Mouse (Mus musculus) embryonic facial prominence, embryonic 13.5 days (tissue): Measurements from ENCODE around the gene Dnase1l3. TPM values are rescaled to one million over a fixed set of nuclear protein-coding genes. Genes with fewer than 3 reads are reported as not detected.

ENCODE experiments used
- ATAC-seq: fragments of 200-750 bp; cut with Nextera tagmentation; 2 replicates; pipeline ENCODE4 v1.8.0; 2017; ENCODE audit warnings: low read depth; ENCODE audit not compliant: insufficient number of reproducible peaks, insufficient read depth, low FRiP score, low TSS enrichment
- H3K27ac ChIP-seq: fragments of 300-500 bp; sonication (generic); 2 replicates; pipeline ENCODE4 v1.5.1; 2015; ENCODE audit warnings: moderate library complexity, mild to moderate bottlenecking, inconsistent platforms
- H3K27me3 ChIP-seq: fragments of 300-500 bp; sonication (generic); 2 replicates; pipeline ENCODE4 v1.6.1; 2015; ENCODE audit warnings: mild to moderate bottlenecking, inconsistent platforms
- H3K36me3 ChIP-seq: fragments of 300-500 bp; sonication (generic); 2 replicates; pipeline ENCODE4 v1.6.1; 2015; ENCODE audit warnings: mild to moderate bottlenecking, inconsistent platforms
- H3K4me1 ChIP-seq: fragments of 300-500 bp; sonication (generic); 2 replicates; pipeline ENCODE4 v1.6.1; 2015; ENCODE audit warnings: inconsistent platforms
- H3K4me2 ChIP-seq: fragments of 300-500 bp; sonication (generic); 2 replicates; pipeline ENCODE4 v1.6.1; 2015; ENCODE audit warnings: moderate library complexity, mild to moderate bottlenecking, inconsistent platforms
- H3K4me3 ChIP-seq: fragments of 300-500 bp; sonication (generic); 2 replicates; pipeline ENCODE4 v1.5.1; 2015; ENCODE audit warnings: mild to moderate bottlenecking, inconsistent platforms
- H3K9ac ChIP-seq: fragments of 300-500 bp; sonication (generic); 2 replicates; pipeline ENCODE4 v1.6.1; 2015; ENCODE audit warnings: mild to moderate bottlenecking, inconsistent platforms
- H3K9me3 ChIP-seq: fragments of 300-500 bp; sonication (generic); 2 replicates; pipeline ENCODE4 v1.6.1; 2016; ENCODE audit warnings: inconsistent platforms
- whole genome bisulfite sequencing: fragments of 180-500 bp; shearing (Covaris S2); methylation state at CpG from one replicate; pipeline ENCODE4 v1.1.7; 2015; ENCODE audit warnings: mixed read lengths; 5-methylcytosine and 5-hydroxymethylcytosine counted together
- polyA plus RNA-seq: library from polyadenylated mRNA; unstranded; fragments of >200 nt; fragmentation: Nextera tagmentation; extraction: Ambion mirVana; gene quantifications from 2 replicates; pipeline ENCODE4 v1.2.1, GENCODE M21; 2015

The Dnase1l3 gene
- polyA plus RNA-seq, result 0.10 and 0.15 TPM in 2 replicates

GRCm38 (mm10) chr14:7994271-7994767 lies at the start of gene Dnase1l3:
TSS of gene Dnase1l3 (minus strand) at chr14:7994573.
- ATAC-seq, result no peak
- H3K9ac ChIP-seq, result no peak within 1 kb of the TSS
- 69% methylated on average over 8 of the region's 8 CpGs for WGBS
- H3K4me3 ChIP-seq, result no peak within 1 kb of the TSS
- no peaks in the 10 kb centered on the region for H3K9me3 ChIP-seq
- peaks cover 4% of the 10 kb centered on the region; the same call in 1 of the 2 replicates for H3K4me1 ChIP-seq
- H3K27ac ChIP-seq, result no peak within 1 kb of the TSS
- H3K4me2 ChIP-seq, result no peak within 1 kb of the TSS
- no peaks in the 10 kb centered on the region for H3K36me3 ChIP-seq
- peaks cover 4% of the 10 kb centered on the region for H3K27me3 ChIP-seq

GRCm38 (mm10) chr14:8042577-8042976 lies 48.2 kb upstream of the Dnase1l3 start:
- Histone ChIP-seq H3K27ac (no peak overlapping the region), H3K4me1 (no peaks in the 10 kb centered on the region), H3K4me3 (no peak overlapping the region), H3K9me3 (no peaks in the 10 kb centered on the region), H3K9ac (no peak overlapping the region), H3K36me3 (peaks cover 50% of the 10 kb centered on the region), H3K4me2 (no peak overlapping the region), H3K27me3 (no peaks in the 10 kb centered on the region)
- ATAC-seq, result no peak
- 94% methylated on average over 9 of the region's 9 CpGs for WGBS

- H3K9me3 ChIP-seq, result no peaks in the 10 kb centered on the region
- no peak overlapping the region for H3K27ac ChIP-seq
- H3K27me3 ChIP-seq, result no peaks in the 10 kb centered on the region
- 86% methylated on average over 2 of the region's 2 CpGs for WGBS
- peaks cover 45% of the 10 kb centered on the region for H3K36me3 ChIP-seq
- no peak overlapping the region for H3K4me2 ChIP-seq
- no peaks in the 10 kb centered on the region for H3K4me1 ChIP-seq
- ATAC-seq, result no peak
- H3K9ac ChIP-seq, result no peak overlapping the region
- H3K4me3 ChIP-seq, result no peak overlapping the region
Measured at GRCm38 (mm10) chr14:8042120-8042519, 47.7 kb upstream of the Dnase1l3 start.

DNA sequence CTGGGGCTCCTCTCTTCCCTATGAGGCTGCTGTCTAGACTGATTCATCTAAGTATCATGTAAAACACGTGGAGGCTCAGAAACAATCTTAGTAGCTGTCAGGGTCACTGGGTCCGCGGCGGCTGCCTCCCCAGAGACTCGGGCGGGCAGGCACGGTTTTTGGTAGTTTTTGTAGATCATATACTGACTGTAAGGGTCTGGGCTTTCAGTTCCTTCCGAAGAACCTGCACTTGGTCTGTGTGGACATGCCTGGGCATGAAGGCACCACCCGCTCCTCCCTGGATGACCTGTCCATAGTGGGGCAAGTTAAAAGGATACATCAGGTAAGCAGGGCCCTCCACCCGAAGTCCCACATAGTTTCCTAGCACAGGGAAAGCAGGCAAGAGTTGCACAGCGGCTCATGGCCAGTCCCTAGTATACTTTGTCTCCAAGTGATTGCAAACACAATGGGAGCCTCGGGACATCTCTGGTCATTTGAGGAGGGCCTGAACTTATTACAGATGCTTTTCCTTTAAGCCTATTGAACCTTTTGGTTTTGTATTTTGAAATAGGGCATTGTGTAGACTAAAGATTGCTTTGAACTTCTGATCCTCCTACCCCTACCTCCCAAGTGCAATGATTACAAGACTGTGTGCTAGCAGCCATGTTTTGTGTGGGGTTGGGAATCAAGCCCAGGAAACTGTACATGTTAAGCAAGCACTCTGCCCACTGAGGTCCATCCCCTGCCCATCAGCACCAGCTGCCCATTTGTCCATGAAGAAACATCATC lies 46.7 kb upstream of the Dnase1l3 start:
- no peak overlapping the region for H3K4me3 ChIP-seq
- H3K27me3 ChIP-seq, result no peaks in the 10 kb centered on the region
- no peak overlapping the region for H3K9ac ChIP-seq
- no peaks in the 10 kb centered on the region for H3K4me1 ChIP-seq
- peaks cover 37% of the 10 kb centered on the region for H3K36me3 ChIP-seq
- H3K9me3 ChIP-seq, result no peaks in the 10 kb centered on the region
- no peak for ATAC-seq
- no peak overlapping the region for H3K4me2 ChIP-seq
- 85% methylated on average over 12 of the region's 12 CpGs for WGBS
- no peak overlapping the region for H3K27ac ChIP-seq

- H3K4me3 ChIP-seq, result no peak overlapping the region
Measured at GRCm38 (mm10) chr14:8040179-8040578, 45.8 kb upstream of the Dnase1l3 start.

GRCm38 (mm10) chr14:8038791-8039448 lies 44.5 kb upstream of the Dnase1l3 start:
- Histone ChIP-seq H3K4me1 (no peaks in the 10 kb centered on the region), H3K27ac (no peak overlapping the region), H3K27me3 (no peaks in the 10 kb centered on the region), H3K9ac (no peak overlapping the region), H3K36me3 (peaks cover 25% of the 10 kb centered on the region), H3K4me2 (no peak overlapping the region), H3K9me3 (no peaks in the 10 kb centered on the region), H3K4me3 (no peak overlapping the region)
- WGBS, result 78% methylated on average over 7 of the region's 7 CpGs
- ATAC-seq, result no peak

More at GRCm38 (mm10) chr14:8040179-8040578, 45.8 kb upstream of the Dnase1l3 start:
- Histone ChIP-seq H3K9ac (no peak overlapping the region), H3K36me3 (peaks cover 32% of the 10 kb centered on the region), H3K4me2 (no peak overlapping the region), H3K9me3 (no peaks in the 10 kb centered on the region), H3K4me1 (no peaks in the 10 kb centered on the region), H3K27me3 (no peaks in the 10 kb centered on the region), H3K27ac (no peak overlapping the region)
- no peak for ATAC-seq
- 80% methylated on average over 3 of the region's 3 CpGs for WGBS

GRCm38 (mm10) chr14:8038150-8038549 lies 43.8 kb upstream of the Dnase1l3 start:
- Histone ChIP-seq H3K4me1 (no peaks in the 10 kb centered on the region), H3K36me3 (peaks cover 22% of the 10 kb centered on the region), H3K4me3 (no peak overlapping the region), H3K27ac (no peak overlapping the region), H3K27me3 (no peaks in the 10 kb centered on the region), H3K9me3 (no peaks in the 10 kb centered on the region), H3K9ac (no peak overlapping the region), H3K4me2 (no peak overlapping the region)
- WGBS, result 68% methylated on average over 5 of the region's 5 CpGs
- no peak for ATAC-seq

DNA sequence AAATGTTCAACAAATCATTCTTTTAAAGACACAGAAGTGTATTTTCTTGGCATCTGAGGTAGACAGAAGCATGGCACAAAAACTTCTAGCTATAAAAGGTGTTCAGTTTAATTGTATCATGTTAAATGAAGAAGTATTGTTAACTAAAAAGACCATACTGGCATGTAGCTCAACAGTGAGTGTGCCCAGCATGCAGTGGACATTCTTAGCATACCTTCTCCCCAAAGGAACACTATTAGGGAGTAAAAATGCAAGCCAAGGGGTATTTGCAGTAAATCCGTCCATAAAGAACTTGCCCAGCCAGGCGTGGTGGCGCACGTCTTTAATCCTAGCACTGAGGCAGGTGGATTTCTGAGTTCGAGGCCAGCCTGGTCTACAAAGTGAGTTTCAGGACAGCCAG lies 42.0 kb upstream of the Dnase1l3 start:
- no peak overlapping the region for H3K4me3 ChIP-seq
- no peak for ATAC-seq
- no peak overlapping the region for H3K4me2 ChIP-seq
- H3K27me3 ChIP-seq, result no peaks in the 10 kb centered on the region
- no peaks in the 10 kb centered on the region for H3K4me1 ChIP-seq
- H3K9ac ChIP-seq, result no peak overlapping the region
- WGBS, result 81% methylated on average over 5 of the region's 5 CpGs
- H3K9me3 ChIP-seq, result no peaks in the 10 kb centered on the region
- no peak overlapping the region for H3K27ac ChIP-seq
- peaks cover 10% of the 10 kb centered on the region for H3K36me3 ChIP-seq

DNA sequence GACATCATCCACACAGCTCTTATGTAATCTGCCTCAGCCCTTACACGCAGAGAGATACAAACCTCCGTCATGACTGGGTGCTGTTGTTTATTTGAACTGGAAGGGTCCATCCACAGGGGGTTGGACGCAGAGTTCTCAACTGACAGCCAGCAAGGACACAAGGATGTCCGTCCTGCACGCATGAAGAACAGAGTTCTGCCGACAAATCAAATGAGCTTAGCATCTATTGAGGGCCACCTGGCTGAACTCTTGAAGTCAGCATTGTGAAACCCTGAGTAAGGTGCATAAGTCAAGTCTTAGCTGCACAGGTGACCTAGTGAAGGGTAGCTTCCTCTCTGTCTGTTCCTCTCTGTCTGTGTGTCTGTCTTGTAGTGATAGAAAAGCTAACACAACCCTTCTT lies 41.6 kb upstream of the Dnase1l3 start:
- no peaks in the 10 kb centered on the region for H3K9me3 ChIP-seq

DNA sequence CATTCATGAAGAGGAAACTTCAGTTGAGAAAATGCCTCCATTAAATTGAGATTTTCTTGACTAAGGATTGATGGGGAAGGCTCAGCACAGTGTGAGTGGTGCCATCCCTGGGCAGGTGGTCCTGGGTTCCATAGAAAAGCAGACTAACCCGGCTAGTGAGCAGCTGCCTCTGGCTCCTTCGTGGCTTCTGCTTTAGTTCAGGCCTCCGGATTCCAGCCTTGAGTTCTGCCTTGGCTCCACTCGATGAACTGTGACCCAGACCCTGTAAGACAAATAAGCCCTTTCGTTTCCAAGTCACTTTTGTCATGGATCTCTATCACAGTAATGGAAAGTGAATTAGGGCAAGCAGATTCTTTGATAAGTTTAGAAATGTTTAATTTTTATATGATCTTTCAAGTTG lies 40.2 kb upstream of the Dnase1l3 start:
- Histone ChIP-seq H3K9ac (no peak overlapping the region), H3K4me3 (no peak overlapping the region), H3K4me2 (no peak overlapping the region), H3K27me3 (no peaks in the 10 kb centered on the region), H3K27ac (no peak overlapping the region), H3K4me1 (no peaks in the 10 kb centered on the region), H3K36me3 (no peaks in the 10 kb centered on the region; the same call in 1 of the 2 replicates), H3K9me3 (no peaks in the 10 kb centered on the region)
- ATAC-seq, result no peak
- 77% methylated on average over 5 of the region's 5 CpGs for WGBS

More for the DNA sequence above, 41.6 kb upstream of the Dnase1l3 start:
- WGBS, result 94% methylated on average over 6 of the region's 6 CpGs
- Histone ChIP-seq H3K27ac (no peak overlapping the region), H3K4me1 (no peaks in the 10 kb centered on the region), H3K27me3 (no peaks in the 10 kb centered on the region), H3K36me3 (peaks cover 8% of the 10 kb centered on the region), H3K4me3 (no peak overlapping the region), H3K9ac (no peak overlapping the region), H3K4me2 (no peak overlapping the region)
- no peak for ATAC-seq

DNA sequence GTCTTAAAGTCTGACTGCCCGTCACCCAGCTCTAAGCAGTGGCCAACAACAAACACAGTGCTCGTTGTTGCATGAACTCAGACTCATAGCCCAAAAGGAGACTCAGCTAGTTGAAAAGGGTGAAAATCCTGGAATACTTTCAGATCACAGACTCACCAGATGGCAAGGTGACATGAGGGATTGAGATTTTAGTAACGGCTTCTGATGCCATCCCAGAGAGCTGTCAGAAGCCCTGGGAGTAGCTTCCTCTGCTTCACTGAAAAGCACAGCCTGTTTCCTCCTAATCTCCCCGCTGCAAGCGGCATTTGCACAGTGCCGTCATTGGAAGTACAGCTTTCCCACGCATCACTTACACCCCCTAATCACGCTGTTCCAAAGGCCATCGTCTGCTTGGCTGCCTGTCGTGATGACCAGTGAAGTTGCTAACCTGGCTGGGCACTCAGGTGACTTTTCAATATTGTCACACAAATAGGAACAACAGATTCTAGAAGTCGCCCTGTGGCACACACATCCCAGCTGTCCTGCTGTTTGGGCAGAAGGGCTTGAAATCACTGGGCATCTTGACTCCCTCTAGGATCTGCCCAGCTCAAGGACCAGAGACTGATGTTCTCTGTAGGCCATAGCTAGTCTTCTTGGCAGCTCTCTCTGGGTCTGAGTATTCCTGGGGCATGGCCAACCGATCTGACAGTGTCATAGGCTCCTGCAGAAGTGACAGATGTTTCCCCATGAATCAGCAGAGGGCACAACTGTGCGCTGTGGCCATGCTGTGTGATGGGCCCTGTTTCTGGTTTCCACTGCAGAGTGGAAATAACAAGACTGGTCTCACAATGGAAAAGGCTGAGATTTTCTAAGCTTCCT lies 37.9 kb upstream of the Dnase1l3 start:
- Histone ChIP-seq H3K27ac (no peak overlapping the region), H3K4me1 (no peaks in the 10 kb centered on the region), H3K4me2 (no peak overlapping the region), H3K36me3 (no peaks in the 10 kb centered on the region), H3K4me3 (no peak overlapping the region), H3K9ac (no peak overlapping the region), H3K9me3 (no peaks in the 10 kb centered on the region), H3K27me3 (no peaks in the 10 kb centered on the region)
- ATAC-seq, result no peak
- 83% methylated on average over 13 of the region's 13 CpGs for WGBS
